Mouse (Mus musculus): ENCODE data around the gene Dtd1.

The Dtd1 gene

DNA sequence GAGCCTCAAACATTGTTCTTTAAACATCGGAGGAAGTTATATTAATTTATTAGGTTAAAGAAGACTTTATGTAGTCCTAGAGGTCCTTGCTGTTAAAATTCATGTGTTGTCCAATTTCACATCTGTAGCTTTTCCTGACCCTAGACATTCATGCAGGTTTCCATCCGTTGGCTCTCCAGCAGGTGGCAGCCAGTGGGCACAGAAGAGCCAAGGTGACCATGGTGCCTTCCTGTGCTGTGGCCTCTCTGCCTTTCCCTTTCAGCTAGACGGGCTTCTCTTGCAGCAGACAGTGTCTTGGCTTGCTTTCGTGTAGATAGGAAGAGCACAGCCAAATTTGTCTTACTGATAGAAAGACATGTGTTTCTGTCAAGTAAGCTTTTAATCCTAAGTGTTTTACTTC is 39.0 kb downstream of the Dtd1 start:
- DNase-seq (ENCODE audit: inconsistent age in 2 of 2, low spot score in 1 of 2), result peak; percentile 61 to 87

GRCm38 (mm10) chr2:144640101-144640500 is 40.4 kb downstream of the Dtd1 start:
- DNase-seq (ENCODE audit: inconsistent age in 2 of 2, low spot score in 1 of 2), result no peak

GRCm38 (mm10) chr2:144641991-144642390 is 42.3 kb downstream of the Dtd1 start:
- no peak for DNase-seq (ENCODE audit: inconsistent age in 2 of 2, low spot score in 1 of 2)

- peak in 1 of 2 experiments; percentile 50 for DNase-seq (ENCODE audit: inconsistent age in 2 of 2, low spot score in 1 of 2)
Observed at GRCm38 (mm10) chr2:144646360-144646759, 46.7 kb downstream of the Dtd1 start.

- DNase-seq (ENCODE audit: inconsistent age in 2 of 2, low spot score in 1 of 2), result no peak
Observed at GRCm38 (mm10) chr2:144647151-144647550, 47.5 kb downstream of the Dtd1 start.

DNA sequence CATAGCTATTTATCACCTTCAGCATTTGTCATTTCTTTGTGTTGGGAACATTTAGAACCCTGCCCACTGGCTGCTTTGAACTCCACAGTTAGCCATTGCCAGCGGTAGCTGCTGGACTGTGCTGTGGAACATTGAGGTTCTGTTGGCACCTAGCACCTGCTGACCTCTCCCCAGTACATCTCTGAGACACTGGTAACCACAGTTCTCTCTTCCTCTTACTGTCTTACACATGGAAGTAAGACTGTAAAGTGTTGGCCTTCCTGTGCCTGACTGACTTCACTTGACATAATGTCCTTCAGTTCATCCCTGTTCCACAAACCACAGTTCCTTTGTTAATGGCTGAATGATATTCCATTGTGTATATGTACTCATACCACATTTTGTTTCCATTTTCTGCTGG is 50.3 kb downstream of the Dtd1 start:
- peak in 1 of 2 experiments; percentile 57 for DNase-seq (ENCODE audit: inconsistent age in 2 of 2, low spot score in 1 of 2)

GRCm38 (mm10) chr2:144652841-144653240 is 53.1 kb downstream of the Dtd1 start:
- DNase-seq (ENCODE audit: inconsistent age in 2 of 2, low spot score in 1 of 2), result no peak

DNA sequence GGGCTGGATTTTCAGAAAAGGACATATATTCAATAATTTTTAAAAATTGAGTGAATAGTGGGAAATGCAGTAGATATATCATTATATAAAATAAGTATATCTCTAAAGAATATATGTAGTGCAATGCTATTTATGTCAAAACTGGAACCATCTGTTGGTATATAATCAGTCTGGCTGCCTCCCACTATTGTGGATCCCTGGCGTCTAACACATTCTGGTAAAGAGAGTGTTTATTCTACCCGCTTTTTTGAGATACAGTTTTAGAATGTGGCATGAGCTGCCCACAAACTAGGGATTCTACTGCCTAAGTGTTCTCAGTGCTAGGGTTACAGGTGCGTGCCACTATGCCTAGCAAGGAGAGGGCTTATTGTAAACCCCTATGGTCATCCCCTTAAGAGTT is 55.6 kb downstream of the Dtd1 start:
- no peak for DNase-seq (ENCODE audit: inconsistent age in 2 of 2, low spot score in 1 of 2)

DNA sequence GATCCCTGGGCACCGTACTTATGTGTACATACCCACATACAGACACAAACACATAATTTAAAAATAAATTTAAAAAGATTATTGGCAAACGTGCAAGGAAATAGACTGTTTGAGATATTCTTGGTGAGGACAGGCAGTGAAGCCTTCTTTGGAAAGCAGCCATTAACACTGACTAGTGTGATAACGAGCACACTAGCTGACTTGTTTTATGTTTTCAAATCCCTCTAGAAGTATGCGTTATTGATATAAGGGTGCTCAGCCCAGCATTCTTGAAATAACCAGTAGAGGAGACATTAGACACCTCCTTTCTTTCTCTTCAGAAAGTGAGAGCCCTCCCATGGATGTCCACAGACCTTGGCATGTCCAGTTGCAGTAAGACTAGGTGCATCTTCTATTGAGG is 68.8 kb downstream of the Dtd1 start:
- DNase-seq (ENCODE audit: inconsistent age in 2 of 2, low spot score in 1 of 2), result no peak

GRCm38 (mm10) chr2:144670289-144670930 is 70.7 kb downstream of the Dtd1 start:
- DNase-seq (ENCODE audit: inconsistent age in 2 of 2, low spot score in 1 of 2), result peak in 1 of 2 experiments; percentile 51

GRCm38 (mm10) chr2:144672397-144672796 is 72.7 kb downstream of the Dtd1 start:
- DNase-seq (ENCODE audit: inconsistent age in 2 of 2, low spot score in 1 of 2), result peak; percentile 59 to 92

GRCm38 (mm10) chr2:144676546-144677228 is 77.0 kb downstream of the Dtd1 start:
- peak; percentile 12 to 41 for DNase-seq (ENCODE audit: inconsistent age in 2 of 2, low spot score in 1 of 2)

GRCm38 (mm10) chr2:144677229-144677571 is 77.5 kb downstream of the Dtd1 start:
- no peak for DNase-seq (ENCODE audit: inconsistent age in 2 of 2, low spot score in 1 of 2)

DNA sequence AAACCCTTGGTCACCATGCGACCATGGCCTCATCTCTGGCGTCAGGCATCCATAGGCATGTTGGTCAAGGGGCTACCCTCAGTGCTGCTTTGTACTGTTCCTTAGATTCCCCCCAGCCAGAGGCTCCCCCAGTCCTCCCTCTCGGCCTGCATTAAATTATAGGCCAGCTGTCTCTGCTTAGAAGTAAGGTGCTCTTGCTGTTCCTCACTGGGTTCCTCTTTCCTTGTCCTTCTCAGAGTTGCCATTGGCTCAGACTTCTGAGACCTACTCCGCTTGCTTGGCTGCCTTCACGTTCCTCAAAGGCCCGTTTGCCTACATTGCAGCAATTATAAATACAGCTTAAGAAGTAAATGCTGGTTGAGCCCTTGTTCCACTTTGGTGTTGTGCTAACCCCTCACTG is 79.1 kb downstream of the Dtd1 start:
- DNase-seq (ENCODE audit: inconsistent age in 2 of 2, low spot score in 1 of 2), result no peak

DNA sequence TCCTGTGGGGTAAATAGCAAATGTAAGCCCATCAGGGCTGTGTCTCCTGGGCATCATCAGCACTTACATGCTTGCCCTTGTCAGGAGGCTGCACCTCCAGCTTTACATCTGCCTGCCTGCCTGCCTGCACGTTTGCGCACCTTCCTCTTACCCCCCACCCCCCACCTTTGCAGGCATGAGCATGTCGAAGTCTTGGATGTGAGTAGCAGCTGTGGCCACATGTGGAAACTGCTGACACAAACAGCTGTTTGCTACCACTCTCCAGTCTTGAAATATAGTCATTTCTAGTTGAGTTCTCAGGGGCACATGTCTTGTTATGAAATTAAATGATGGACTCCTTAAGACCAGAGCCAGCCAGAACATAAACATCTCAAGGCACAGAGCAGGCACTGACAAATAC is 79.7 kb downstream of the Dtd1 start:
- no peak for DNase-seq (ENCODE audit: inconsistent age in 2 of 2, low spot score in 1 of 2)

- peak; percentile 12 to 59 for DNase-seq (ENCODE audit: inconsistent age in 2 of 2, low spot score in 1 of 2)
Observed at GRCm38 (mm10) chr2:144692219-144692732, 92.6 kb downstream of the Dtd1 start.

DNA sequence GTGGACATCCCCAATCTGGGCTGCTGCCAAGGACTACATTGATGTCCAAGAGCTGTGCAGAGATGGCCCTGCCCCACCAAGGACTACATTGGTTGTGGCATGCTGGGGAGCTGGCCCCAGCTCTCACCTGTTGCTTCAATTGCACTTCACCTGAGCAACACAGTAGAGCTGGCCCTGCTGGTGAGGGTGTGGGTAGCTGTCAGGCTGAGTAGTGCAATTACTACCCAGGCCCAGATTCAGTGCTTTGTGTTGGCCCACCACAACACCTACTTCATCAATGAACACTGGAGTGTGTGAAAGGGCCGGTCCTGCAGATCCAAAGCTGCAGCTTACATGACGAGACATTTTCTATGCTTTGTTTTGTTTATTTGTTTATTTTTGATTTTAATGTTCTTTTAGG is 93.1 kb downstream of the Dtd1 start:
- DNase-seq (ENCODE audit: inconsistent age in 2 of 2, low spot score in 1 of 2), result no peak

DNA sequence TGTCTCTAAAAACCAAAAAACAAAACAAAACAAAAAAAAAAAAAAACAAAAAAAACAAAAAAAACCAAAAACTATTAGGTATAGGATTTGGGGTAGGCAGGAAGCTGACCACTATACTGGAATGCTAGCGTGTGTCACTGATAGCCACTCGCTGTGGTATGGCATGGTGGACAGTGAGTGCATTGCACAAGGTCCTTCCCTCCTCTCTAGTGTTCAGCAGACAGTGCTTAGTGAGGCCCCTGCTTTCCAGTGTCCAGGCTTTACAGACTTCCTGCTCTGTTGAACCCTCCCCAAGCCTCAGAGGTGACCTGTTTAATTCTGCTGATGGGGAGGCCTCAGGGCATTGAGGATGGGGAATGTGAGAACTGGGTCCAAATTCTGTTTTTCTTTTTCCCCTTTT is 95.2 kb downstream of the Dtd1 start:
- no peak for DNase-seq (ENCODE audit: inconsistent age in 2 of 2, low spot score in 1 of 2)

DNA sequence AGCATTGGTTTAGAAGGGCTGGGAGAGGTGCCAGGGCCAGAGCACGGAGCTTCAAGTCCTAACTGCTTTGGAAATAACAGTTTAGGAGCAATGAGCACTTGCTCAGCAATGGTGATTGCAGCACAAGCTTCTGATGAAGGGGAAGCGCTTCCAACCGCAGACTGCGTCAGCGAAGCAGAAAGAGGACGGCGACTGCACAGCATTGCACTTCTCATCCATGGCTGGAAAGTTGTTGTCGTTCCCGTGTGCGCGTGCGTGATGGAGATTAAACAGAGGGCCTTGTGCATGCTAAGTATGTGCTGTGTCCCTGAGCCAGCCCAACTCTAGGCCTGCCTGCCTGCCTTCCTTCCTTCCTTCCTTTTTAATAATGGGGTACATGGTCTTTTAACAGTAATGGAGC is 98.3 kb downstream of the Dtd1 start:
- no peak for DNase-seq (ENCODE audit: inconsistent age in 2 of 2, low spot score in 1 of 2)

DNA sequence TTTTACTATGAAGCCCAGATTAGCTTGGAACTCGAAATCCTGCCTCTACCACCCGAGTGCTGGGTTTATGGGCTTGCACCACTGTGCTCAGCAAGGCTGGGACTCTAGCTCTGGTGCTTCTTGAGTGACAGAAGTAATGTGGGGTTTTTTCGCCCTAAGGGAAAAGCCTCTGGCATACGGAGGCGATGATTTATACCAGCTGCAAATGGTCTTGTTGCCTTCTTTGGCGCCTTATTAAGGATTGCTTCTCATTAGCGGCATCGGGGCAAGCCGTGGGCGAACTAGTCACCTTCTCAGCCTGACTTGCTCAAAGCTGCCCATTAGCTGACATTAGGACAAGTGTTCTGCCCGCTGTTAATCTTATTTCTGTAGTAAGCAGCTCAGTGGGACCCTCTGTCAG is 100.9 kb downstream of the Dtd1 start:
- no peak for DNase-seq (ENCODE audit: inconsistent age in 2 of 2, low spot score in 1 of 2)

DNA sequence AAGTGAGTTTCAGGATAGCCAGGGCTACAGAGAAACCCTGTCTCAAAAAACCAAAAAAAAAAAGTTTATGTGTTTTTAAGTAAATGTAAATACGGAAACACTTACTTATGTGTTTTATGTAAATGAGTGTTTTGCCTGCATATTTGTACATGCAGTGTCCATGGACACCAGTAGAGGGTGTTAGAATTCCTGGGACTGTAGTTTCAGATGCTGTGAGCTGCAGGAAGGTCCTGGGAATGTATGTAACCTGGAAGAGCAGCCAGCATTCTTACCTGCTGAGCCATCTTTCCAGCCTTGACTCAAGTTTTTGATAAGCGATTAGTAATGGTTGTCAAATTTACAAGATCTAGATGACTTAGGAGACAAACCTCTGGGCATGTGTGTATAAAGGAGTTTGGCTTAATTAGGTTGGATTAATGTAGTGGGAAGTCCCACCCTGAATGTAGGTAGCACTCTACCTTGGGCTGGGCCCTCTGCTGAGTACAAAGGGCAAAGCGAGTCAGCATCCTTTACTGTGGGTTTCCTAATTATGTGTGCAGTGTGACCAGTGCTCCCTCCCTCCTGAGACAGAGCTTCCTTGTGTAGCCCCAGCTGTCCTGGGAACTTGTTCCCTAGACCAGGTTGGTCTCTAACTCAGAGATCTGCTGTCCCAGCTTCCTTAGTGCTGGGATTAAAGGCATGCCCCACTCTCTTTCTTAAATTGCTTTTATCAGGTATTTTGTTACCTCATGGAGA is 101.9 kb downstream of the Dtd1 start:
- DNase-seq (ENCODE audit: inconsistent age in 2 of 2, low spot score in 1 of 2), result no peak

GRCm38 (mm10) chr2:144709285-144709684 is 109.6 kb downstream of the Dtd1 start:
- no peak for DNase-seq (ENCODE audit: inconsistent age in 2 of 2, low spot score in 1 of 2)
